Mouse (Mus musculus): ENCODE measurements around the gene Dlg2.

Gene Dlg2

GRCm38 (mm10) chr7:91284167-91284566 lies 807.7 kb downstream of the Dlg2 start:
- DNase-seq, result peak; percentile 91

DNA sequence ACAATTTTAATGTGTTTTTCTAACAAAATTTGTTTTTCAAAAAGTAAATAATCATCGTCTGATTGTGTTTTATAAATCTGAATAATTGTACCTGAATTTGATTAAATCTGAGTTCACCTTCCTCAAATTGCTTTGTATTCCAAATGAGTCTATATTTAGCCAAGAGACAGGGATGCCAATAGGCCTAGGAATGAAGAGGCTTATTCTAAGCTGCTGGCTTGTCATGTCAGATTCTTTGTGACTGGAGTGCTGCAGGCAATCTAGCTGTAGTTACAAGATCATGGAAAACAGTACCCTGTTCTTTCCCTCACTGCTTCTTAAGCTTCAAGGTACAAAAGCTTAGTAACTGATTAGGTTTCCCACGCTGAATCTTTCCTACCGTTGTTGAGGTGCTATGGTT lies 811.9 kb downstream of the Dlg2 start:
- no peak for DNase-seq

GRCm38 (mm10) chr7:91296127-91296526 lies 819.7 kb downstream of the Dlg2 start:
- no peak for DNase-seq

GRCm38 (mm10) chr7:91311177-91311576 lies 834.7 kb downstream of the Dlg2 start:
- DNase-seq, result no peak

- no peak for DNase-seq
These were observed 868.6 kb downstream of the Dlg2 start for GRCm38 (mm10) chr7:91345073-91345472.

DNA sequence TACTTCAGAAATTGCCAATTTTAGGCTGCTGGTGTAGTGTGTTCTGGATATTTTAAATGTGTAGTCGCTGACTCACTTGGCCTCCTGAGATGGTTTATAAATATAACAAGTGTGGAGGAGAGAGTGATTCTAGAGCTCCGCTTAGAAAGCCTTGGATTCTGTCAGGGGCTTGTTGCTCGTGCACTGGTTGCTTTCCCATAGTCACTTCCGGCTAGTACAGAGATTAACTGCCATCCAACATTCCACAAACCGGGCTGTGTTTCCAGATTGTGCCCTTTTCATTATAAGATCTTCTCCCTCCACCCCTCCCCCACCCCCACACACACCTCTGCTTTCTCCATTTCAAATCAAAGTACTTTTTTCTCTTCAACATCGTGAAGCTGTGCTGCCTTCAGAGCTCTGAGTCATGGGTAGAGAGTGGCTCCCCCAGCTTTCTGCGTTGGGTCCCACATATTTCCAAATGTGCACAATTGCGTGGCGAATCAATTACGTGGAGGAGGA lies 893.4 kb downstream of the Dlg2 start:
- no peak for DNase-seq

GRCm38 (mm10) chr7:91382281-91382680 lies 905.8 kb downstream of the Dlg2 start:
- DNase-seq, result no peak

DNA sequence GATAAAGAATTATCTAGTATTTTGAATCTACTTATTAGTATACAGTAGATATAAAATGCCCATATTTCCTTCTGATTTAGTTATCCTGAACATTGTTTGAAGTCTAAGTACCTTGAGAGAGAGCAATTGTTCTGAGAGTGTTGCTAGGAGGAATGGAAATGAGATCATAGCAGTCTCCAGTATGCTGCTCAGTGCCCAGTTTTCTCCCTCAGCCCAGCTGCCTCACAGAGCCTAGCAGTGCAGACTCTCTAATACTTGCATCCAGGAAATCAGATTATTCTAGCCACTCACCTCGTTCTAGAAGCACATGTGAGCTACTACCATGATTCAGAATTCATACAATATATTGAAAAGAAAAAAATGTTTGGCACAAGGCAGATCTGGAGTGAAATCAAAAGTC lies 907.4 kb downstream of the Dlg2 start:
- DNase-seq, result no peak

GRCm38 (mm10) chr7:91389272-91389671 lies 912.8 kb downstream of the Dlg2 start:
- no peak for DNase-seq

DNA sequence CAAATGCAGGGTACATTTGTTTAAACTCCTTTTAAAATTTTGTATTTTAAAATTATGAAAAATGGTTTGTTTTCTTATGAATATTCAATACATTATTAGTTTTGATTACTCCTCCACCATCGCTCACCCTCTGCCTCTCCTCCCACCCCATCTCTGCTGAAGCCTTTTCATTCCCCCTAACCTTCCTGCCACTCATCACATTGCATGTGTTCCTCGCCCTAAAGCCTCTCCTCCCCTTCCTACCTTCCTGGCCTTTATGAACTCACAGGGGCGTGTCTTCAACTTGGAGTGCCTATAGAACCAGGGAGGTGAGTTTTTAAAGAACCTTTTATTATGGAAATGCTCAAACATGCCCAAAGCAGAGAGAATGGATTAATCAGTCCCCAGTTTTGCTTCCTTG lies 921.4 kb downstream of the Dlg2 start:
- DNase-seq, result no peak

GRCm38 (mm10) chr7:91412109-91412508 lies 935.6 kb downstream of the Dlg2 start:
- no peak for DNase-seq

GRCm38 (mm10) chr7:91414150-91414549 lies 937.7 kb downstream of the Dlg2 start:
- DNase-seq, result no peak

DNA sequence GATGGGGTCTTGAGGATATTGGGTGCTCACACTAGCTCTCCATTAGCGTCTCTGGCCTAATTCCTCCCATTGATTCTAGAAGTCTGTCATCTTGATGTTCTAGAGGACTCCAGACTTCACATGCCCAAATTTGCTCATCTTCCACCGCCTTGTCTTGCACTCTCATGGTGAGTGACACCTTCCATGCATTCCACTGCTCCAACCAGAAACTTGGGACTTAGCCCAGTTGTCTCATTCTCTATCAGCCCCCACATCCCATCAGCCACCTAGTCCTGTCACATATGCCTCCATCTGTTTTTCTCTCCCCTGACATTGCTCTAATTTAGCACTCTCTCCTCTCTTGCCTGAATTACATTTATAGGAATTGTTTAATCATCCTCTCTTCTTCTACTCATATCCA lies 938.3 kb downstream of the Dlg2 start:
- no peak for DNase-seq

DNA sequence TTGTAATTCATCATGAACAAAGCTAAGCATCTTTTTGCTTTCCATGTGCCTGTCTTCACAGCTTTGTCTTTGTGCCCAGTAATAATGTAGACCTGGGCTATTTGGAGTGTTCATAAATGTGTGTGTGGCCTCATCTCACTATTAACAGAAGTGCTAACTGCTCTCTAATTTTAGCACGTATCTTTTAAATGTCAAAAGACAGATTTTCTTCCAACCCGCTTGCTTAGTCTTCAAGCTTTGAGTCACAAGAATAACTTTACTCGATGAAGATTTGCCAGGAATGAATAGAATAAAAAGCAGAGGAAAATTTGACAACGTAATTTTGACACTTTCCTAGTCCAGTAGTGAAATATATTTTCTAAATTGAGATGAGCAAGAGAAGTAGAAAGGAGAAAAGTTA lies 943.7 kb downstream of the Dlg2 start:
- no peak for DNase-seq

- no peak for DNase-seq
These were observed 947.3 kb downstream of the Dlg2 start for GRCm38 (mm10) chr7:91423784-91424183.

- no peak for DNase-seq
These were observed 953.3 kb downstream of the Dlg2 start for GRCm38 (mm10) chr7:91429712-91430275.

DNA sequence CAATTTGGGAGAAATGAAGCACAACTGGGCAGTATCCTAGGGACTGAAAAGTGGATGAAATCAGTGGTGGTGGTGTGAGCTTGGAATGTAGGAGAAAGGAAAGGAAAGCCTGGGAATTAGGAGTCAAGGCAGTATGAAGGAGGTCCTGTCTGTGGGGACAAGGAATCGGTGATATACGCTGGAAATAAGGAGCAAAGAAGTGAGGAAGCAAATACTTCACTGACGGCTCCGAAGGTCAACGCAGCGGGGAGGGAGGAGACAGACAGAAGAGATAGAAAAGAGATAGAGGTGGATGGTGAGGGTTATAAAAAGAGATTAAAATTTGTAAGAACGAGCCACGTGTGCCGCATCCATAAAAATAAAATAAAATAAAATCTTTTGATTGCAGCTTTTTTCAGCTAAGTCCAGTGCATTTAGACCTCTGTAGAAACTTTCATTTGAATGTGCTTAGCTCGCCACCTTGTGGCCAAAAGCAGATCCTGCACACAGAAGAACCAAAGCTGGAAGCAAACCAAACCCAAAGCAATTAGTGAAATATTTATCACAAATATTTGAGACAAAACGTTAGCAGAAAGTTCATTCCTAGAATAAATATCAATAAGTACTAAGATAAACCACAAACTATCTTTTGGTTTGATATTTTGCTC lies 955.2 kb downstream of the Dlg2 start:
- peak; percentile 27 for DNase-seq

DNA sequence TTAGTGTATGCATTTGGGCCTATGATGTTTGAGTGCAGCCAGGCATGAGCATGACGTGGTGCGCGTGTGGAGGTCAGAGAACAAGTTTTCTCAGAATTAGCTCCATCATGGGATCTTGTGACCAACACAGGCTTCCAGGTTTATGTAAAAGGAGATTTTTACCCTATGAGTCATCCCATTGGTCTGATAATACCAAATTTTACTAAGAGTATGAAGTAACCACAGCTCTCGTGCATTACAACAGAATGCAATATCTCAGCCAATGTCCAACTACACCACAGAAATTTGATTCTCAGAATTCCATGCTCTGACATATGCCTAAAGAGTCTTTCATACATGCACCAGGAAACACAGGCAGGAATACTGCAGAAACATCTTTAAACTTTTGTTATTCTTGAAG lies 956.1 kb downstream of the Dlg2 start:
- no peak for DNase-seq

DNA sequence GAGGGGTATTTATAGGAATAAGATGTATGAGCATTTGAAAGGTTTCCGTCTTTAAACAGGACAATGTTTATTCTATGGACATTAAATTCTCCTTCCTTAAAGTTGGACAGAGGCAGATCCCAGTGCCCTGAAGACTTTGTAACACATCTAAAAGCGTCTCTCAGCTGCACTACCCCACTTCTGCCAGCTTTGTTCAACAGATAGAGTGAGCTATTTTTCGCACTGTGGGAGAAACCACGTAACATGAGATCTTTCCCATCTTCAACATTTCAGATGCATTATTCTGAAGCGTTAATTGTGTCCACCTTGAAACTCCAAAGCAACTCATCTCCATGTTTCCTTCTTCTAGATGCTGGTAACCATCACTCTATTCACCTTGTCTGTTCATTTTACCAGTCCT lies 958.3 kb downstream of the Dlg2 start:
- no peak for DNase-seq

DNA sequence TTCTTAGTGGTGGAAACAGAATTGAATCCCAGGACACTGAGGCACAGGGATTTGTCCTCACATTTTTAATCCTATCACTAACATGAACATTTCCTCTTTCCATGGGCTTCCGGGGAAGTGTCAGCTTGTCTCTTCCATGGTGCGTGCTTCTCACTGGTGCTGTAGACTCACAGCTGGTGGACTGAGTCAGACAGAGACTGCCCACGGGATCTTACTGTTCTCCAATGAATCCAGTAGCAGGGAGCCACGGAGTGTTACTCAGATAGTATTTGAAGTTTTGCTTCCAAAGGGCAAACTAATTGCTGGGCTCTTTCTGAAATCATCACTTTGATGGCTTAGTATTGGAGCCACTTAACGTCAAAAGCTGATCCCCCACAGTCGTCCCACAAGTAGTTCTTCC lies 963.9 kb downstream of the Dlg2 start:
- no peak for DNase-seq

- DNase-seq, result no peak
These were observed 966.2 kb downstream of the Dlg2 start for GRCm38 (mm10) chr7:91442447-91443376.

GRCm38 (mm10) chr7:91443377-91443714 lies 966.9 kb downstream of the Dlg2 start:
- no peak for DNase-seq

DNA sequence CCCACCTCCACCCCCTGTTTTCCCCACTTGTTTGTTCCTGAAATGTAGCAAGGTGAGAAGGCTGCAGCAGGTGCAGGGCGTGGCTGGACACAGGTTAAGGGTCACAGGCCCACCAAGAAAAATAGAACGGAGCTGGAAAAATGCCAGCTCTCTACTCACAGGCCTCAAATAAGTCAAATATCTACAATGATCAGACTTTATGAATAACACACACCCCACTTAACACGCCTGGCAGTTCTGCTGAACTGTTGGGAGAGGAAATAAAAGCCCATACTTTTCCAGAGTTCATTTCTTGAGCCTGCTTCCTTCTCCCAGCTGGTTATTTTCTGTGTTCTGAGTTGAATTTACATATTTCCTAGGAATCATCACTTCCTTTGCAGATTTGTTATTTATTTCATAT lies 967.4 kb downstream of the Dlg2 start:
- no peak for DNase-seq

DNA sequence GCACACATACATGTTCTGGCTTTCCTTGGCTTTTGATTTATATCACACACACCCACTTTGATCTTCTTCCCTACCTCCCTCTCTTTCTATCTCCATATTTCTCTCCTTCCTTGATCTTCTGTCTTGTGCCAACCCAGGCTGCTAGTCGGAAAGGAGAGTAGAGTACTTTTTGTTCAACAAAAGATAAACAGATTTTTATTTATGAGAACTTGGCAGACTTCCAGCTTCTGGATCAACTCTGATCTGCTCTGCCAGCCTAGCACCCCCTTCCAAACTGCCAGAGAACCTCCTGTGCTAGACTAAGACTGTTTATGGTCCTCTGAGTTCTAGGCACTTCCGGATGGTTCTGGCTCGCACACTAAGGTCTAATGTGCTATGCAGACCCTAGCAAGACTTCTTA lies 968.3 kb downstream of the Dlg2 start:
- no peak for DNase-seq

All from cerebellum, adult 11-12 months (tissue).